Mouse (Mus musculus): ENCODE results near the gene Gli1.

Gene Gli1

GRCm38 (mm10) chr10:127346173-127346572 is 4.4 kb upstream of the Gli1 start:
- DNase-seq (ENCODE audit: low spot score): no peak

GRCm38 (mm10) chr10:127343029-127343428 is 1.3 kb upstream of the Gli1 start:
- DNase-seq (ENCODE audit: low spot score): no peak

- no peak for DNase-seq (ENCODE audit: low spot score)
Observed at GRCm38 (mm10) chr10:127341360-127341690, 449 bp downstream of the Gli1 start.

- no peak for DNase-seq (ENCODE audit: low spot score)
Observed at GRCm38 (mm10) chr10:127340577-127341359, 1.0 kb downstream of the Gli1 start.

- DNase-seq (ENCODE audit: low spot score): no peak
Observed at GRCm38 (mm10) chr10:127339683-127340576, 1.8 kb downstream of the Gli1 start.

- peak; percentile 92 for DNase-seq (ENCODE audit: low spot score)
Observed at GRCm38 (mm10) chr10:127338930-127339682, 2.7 kb downstream of the Gli1 start.

GRCm38 (mm10) chr10:127337536-127338099 is 4.2 kb downstream of the Gli1 start:
- no peak for DNase-seq (ENCODE audit: low spot score)

- no peak for DNase-seq (ENCODE audit: low spot score)
Observed at GRCm38 (mm10) chr10:127336952-127337351, 4.8 kb downstream of the Gli1 start.

GRCm38 (mm10) chr10:127335271-127335670 is 6.5 kb downstream of the Gli1 start:
- no peak for DNase-seq (ENCODE audit: low spot score)

- DNase-seq (ENCODE audit: low spot score): no peak
Observed at GRCm38 (mm10) chr10:127333152-127333551, 8.6 kb downstream of the Gli1 start.

- no peak for DNase-seq (ENCODE audit: low spot score)
Observed at GRCm38 (mm10) chr10:127332211-127332874, 9.4 kb downstream of the Gli1 start.

GRCm38 (mm10) chr10:127330212-127330611 is 11.6 kb downstream of the Gli1 start:
- DNase-seq (ENCODE audit: low spot score): no peak

GRCm38 (mm10) chr10:127327461-127328145 is 14.2 kb downstream of the Gli1 start:
- no peak for DNase-seq (ENCODE audit: low spot score)

GRCm38 (mm10) chr10:127326828-127327227 is 14.9 kb downstream of the Gli1 start:
- DNase-seq (ENCODE audit: low spot score): no peak

GRCm38 (mm10) chr10:127326017-127326801 is 15.6 kb downstream of the Gli1 start:
- no peak for DNase-seq (ENCODE audit: low spot score)

GRCm38 (mm10) chr10:127325454-127326016 is 16.2 kb downstream of the Gli1 start:
- DNase-seq (ENCODE audit: low spot score): no peak

- no peak for DNase-seq (ENCODE audit: low spot score)
Observed at GRCm38 (mm10) chr10:127324495-127324894, 17.3 kb downstream of the Gli1 start.

- DNase-seq (ENCODE audit: low spot score): no peak
Observed at GRCm38 (mm10) chr10:127323131-127323855, 18.5 kb downstream of the Gli1 start.

GRCm38 (mm10) chr10:127322669-127323068 is 19.1 kb downstream of the Gli1 start:
- no peak for DNase-seq (ENCODE audit: low spot score)

All from adipocyte (in vitro differentiated cells).